Mouse (Mus musculus): ENCODE results near the gene Atp2a2.

Gene Atp2a2

DNA sequence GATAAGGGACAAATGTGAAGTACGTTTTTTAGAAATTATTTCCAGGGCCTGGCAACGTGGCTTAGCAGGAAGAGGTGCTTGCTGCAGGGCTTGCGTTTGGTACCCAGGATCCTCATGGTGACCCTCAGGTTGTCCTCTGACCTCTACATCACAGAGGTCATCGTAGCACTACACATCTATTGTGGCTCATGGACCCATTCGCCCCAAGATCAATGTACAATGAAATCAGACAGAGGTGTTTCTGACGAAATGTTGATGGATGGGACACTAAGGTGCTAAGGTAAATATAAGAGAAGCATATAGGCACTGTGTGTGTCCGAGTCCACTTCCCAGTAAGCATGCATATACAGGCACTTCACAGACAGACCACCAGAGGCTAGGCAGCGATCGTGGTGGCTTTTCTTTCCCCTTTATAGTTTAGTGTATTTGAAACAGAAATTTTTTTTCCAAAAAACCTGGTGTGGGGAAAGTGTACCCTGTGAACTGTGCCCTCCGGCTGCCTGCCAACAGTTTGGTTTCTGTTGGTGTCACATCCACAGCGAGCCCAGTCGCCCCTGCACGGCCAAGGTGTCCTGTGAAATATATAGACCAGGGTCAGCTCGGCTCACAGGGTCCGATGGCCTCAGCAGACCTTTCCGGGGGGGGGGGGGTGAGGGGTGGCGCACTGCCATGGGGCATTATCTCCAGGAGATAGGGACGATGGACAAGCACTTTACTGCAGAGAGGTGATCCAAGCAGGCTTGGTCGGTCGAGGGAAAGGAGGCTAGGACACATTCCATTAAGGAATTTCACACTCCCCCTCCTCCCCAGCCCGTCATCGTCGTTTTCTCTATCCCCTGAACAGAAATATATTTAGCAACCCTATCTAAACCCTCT is 18.5 kb upstream of the Atp2a2 start:
- no peak for DNase-seq (ENCODE audit: extremely low spot score, low read depth, low spot score)

DNA sequence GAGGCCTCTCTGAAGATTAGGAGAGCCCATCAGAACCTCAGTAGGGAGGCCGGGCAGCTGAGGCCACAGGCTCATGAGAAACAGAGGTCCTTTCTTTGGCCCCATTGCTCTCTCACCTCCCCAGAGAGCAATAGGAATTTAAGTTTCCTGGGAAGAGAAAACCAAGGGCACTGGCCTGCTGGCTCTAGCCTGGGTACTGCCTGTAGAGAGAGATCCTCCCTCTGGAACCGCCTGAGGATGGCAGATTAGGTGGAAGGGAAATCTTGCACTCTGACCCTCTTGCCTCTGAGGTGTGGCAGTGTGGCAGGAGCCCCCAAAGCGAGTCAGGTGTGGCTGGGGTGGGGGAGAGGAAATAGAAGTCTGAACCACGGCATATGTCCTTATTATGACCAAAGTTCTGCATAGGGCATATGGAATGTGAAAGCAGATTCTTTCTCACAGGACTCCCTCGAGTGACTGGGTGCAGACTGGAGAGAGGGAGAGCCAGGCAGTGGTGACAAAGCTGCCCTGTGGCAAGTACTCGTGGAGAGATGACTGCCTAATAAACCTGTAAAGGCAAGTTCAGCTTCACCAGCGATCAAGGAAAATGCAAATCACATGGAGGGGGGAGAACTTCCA is 17.1 kb upstream of the Atp2a2 start:
- DNase-seq (ENCODE audit: extremely low spot score, low read depth, low spot score) = no peak

DNA sequence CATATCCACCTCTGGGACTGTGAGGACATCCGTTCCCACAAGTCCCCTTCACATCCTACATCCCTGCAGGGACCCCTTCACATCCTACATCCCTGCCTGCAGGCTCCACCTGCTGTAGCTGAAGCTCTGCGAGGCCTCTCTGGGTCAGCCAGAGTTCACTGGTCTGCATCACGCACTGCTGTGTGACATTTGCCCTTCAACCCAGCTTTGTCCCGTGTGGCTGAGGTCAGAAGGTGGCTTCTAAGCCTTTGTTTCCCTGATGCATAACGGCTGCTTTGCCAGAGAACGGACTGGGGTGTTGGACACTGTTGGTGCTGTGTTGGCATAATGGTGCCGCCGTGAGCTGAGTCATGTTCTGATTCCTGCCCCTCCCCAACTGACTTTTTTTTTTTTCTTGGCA is 16.2 kb upstream of the Atp2a2 start:
- DNase-seq (ENCODE audit: extremely low spot score, low read depth, low spot score) = no peak

DNA sequence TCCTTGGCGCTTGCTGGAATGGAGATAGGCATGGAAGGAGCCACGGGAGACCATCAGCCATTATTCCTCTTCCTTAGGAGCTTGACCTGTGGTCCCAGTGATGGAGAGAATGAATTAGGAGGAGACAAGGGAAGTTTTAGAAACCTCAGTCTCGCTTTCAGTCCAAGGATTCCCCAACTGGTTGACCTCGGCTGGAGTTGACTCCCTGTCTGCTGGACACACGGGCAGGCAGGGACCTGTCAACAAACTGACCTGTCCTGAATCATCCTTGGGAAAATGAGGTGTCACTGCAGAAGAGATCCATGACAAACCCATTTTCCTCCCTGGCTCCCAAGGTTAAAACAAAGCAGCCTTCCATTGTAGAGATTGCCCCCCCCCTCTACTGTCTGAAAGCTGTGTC is 14.9 kb upstream of the Atp2a2 start:
- no peak for DNase-seq (ENCODE audit: extremely low spot score, low read depth, low spot score)

DNA sequence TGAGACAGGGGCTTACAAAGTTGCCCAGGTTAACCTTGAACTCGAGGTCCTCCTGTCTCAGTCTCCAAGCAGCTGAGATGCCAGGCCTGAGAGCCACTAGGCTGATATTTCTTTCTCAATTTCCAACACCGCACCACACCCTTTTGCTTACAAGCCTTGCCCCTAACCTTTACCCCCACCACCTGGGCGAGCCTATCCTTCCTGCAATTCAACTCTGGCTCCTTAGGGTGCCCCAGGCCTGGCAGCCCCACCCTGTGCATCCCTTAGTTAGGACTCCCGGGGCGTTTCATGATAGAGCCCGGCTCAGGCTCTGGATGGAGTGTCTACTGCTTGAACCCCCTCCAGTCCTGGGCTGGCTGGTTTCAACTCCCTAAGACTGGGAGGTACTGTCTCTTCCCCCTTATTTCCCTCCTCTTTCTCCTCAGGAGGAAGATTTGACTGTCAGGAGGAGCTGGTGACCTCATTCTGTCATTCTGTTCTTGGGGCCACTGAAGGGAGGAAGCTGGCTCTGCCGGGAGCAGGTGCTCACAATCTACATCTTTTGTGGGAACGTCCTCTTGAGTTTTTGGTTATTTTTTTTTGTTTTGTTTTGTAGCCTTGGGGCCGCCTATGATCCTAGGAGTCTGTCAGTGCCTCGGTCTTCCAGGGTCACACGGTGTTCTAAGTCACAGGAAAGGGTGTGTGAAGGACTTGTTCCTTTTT is 14.2 kb upstream of the Atp2a2 start:
- no peak for DNase-seq (ENCODE audit: extremely low spot score, low read depth, low spot score)

DNA sequence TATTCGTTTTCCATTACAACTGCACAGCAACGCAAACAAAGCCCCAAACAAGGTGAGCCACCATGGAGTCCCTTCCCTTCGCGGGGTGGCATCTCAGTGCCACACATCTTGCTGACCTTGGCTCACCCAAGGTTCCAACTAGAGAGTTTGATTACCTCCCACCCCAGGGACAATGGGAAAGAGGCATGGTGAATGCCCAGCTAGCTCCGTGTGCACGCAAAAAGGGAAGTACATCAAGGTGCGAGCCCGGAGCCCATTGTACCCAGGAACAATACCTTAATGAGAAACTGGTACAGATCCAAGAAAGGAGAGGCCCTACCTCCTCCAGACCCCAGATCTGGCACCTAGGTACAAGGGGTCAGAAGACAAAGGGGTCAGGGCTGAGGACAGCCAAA is 12.1 kb upstream of the Atp2a2 start:
- DNase-seq (ENCODE audit: extremely low spot score, low read depth, low spot score) = no peak

DNA sequence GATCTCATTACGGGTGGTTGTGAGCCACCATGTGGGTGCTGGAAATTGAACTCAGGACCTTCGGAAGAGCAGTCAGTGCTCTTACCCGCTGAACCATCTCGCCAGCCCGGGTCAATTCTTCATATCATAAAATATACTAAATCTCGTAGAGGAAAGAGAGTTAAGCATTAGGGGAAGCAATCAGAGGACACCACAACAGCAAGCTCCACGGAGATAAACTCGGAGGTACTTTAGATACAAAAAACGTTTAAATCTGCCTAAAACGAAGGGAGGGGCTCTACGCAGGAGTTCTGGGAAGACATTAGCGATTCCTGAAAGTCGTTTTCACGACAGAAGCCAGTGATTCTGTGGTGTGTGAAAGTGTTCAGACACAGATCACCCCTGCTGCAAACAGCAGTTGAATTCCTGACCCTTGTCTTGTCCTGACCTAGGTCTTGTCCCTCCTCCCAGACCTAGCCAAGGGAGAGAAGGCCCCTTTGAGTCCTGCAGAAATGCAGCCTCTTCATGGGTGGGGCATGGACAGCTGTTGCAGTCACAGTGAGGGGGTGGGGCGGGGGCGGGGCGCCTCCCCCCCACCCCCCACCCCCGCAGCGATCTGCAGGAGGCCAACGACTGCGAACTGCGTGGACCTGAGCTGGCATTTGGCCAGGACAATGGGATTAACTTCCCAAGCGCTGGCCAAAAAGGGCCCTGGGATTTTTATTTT is 11.5 kb upstream of the Atp2a2 start:
- DNase-seq (ENCODE audit: extremely low spot score, low read depth, low spot score) = no peak

DNA sequence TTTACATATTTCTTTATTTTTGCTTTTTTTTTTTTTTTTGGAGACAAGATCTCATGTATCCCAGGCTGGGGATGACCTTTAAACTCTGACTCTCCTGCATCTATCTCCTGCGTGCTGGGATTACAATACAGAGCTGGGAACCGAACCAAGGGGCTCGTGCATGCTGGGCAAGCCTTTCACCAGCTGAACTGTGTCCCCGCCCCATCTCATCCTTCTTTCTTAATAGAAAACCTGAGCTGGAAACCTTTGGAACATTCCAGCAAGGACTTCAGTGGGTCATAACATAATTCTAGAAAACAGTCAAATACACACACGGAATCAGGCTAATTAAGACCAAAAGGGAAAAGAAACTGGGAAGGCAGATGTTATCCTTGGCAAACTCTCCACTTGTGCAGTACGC is 10.0 kb upstream of the Atp2a2 start:
- DNase-seq (ENCODE audit: extremely low spot score, low read depth, low spot score) = no peak

DNA sequence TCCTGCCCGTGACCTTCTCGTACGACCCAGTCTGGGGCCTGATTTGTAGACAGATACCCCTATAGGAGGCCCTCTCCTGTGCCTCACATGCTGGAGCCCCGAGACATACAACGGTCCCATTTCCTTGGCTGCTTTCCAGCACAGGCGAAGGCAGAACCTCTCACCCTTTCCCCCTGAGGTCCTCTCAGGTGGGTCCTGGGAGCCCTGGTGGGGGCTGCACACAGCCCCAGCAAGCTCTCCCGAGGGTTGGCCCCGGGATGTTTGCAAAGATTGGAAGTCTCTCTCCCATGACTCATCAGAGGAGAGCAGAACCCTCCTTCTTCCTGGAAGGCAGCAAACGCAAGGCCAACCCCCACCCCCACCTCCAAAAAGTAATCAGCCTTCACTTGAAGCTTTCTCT is 9.4 kb upstream of the Atp2a2 start:
- no peak for DNase-seq (ENCODE audit: extremely low spot score, low read depth, low spot score)

DNA sequence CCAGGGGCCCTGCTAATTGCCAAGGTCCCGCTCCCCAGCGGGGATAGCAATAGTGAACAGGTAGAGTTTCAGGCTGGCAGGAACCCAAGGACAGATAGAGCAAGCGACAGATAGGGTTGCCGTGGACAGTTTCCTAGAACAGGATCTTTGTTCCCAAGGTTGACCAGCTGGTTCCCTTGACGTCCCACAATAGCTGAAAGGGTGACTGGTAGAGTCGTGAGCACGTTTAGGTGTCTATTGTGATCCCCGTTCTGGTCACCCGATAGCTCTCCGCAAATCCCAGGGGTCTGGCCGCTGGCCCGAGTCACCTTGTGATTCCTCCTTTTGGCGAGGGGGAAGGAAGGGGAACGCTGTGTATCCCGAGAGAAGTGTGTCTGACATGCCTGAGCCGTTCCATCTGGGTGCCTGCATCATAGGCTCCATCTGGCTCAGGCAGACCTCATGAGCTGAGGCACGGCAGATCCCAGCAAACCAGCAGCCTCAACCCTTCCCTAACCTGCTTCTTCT is 8.7 kb upstream of the Atp2a2 start:
- DNase-seq (ENCODE audit: extremely low spot score, low read depth, low spot score) = no peak

DNA sequence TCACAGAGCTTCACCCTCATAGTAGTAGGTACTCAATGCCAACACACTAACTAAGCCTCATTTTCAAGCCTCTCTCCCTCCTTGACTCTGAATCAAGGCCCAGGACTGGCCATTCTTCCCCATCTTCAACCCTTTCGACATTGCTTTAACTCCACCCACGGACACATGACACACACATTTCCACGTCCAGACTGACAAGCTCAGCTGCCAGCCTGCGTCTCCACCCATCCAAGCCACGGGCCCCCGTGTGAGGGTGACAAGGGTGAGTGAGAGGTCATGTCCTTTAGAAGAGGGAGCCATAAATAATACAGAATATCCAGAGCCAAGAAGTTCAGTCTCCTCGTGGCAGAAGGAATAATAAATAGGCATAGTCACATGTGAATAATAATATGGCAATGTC is 7.6 kb upstream of the Atp2a2 start:
- no peak for DNase-seq (ENCODE audit: extremely low spot score, low read depth, low spot score)

DNA sequence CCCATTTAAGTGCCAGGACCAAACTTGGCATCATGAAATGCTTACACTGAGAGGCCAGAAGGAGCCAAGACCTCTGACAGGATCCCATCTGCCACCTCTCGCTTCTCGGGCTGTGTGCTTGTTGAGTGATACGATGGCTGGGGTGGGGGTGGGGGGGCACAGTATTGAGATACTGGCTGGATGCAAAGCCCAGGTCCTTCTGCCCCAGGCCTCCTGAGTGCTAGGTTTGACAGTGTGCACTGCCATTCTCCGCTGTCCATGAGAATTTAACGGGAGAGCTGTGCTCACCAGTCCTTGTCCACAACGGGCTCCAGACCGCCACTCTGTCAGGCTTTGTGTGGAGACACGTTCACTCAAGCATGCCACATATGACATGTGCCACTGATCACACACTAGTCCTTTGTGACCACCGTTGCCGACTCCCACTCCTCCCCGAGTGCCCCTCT is 6.9 kb upstream of the Atp2a2 start:
- no peak for DNase-seq (ENCODE audit: extremely low spot score, low read depth, low spot score)

DNA sequence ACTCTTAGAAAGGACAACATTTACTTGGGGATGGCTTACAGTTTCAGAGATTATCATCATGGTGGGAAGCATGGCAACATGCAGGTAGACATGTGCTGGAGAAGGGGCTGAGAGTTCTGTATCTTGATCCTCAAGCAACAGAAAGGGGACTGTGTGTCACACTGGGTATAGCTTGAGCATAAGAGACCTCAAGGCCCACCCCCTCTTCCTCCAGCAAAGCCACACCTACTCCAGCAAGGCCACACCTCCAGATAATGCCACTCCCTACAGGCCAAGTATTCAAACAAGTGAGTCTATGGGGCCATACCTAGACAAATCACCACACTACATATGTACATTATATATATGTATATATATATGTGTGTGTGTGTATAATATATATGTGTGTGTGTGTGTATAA is 5.4 kb upstream of the Atp2a2 start:
- no peak for DNase-seq (ENCODE audit: extremely low spot score, low read depth, low spot score)

DNA sequence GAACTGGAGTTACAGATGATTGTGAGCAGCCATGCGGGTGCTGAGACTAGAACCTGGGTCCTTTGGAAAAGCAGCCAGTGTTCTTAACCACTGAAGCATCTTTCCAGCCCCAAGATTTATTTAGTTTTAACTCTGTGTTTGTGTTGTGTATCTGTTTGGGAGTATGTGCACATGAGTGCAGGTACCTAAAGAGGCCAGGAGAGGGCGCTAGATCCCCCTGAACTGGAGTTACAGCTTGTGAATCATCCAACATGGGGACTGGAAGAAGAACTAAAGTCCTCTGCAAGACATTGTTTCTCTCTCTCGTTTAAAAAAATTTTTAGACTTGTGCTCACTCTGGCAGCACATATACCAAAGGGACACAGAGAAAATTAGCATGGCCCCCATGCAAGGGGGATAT is 4.4 kb upstream of the Atp2a2 start:
- DNase-seq (ENCODE audit: extremely low spot score, low read depth, low spot score) = no peak

DNA sequence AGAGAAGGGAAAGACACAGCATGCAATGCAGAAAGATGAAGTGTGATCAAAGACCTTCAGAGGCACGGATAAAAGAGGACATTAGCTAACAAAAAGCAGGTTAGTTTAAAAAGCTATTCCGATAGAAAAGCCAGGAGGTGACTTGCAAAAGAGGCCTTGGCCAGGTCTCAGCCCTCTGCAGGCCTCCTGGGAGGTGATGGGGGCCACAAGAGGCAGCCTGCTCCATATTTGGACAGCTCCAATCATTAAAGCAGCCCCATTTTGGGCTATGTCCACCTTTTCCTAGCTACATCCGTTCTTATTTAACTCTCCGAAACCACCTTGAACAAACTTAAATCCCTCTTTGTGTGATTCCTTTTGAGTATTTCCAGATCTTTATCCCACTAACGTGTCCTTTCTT is 3.5 kb upstream of the Atp2a2 start:
- DNase-seq (ENCODE audit: extremely low spot score, low read depth, low spot score) = no peak

DNA sequence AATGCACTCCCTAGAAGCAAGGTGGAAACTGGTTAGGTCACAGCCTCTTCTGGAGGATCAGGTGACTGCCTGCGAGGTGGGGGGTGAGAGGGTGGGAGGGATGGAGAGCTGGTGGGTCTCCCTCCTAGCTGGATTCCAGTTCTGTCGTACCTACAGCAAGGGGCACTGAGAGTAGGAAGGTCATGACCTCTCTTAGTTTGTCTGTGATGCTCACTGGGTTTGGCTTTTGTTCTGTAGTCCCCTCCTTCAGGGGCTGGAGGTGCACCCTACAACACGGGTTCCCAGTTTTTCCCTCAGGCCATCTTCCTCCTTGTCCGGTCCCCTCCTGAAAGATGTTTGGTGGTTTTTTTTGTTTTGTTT is 1.7 kb upstream of the Atp2a2 start:
- no peak for DNase-seq (ENCODE audit: extremely low spot score, low read depth, low spot score)

DNA sequence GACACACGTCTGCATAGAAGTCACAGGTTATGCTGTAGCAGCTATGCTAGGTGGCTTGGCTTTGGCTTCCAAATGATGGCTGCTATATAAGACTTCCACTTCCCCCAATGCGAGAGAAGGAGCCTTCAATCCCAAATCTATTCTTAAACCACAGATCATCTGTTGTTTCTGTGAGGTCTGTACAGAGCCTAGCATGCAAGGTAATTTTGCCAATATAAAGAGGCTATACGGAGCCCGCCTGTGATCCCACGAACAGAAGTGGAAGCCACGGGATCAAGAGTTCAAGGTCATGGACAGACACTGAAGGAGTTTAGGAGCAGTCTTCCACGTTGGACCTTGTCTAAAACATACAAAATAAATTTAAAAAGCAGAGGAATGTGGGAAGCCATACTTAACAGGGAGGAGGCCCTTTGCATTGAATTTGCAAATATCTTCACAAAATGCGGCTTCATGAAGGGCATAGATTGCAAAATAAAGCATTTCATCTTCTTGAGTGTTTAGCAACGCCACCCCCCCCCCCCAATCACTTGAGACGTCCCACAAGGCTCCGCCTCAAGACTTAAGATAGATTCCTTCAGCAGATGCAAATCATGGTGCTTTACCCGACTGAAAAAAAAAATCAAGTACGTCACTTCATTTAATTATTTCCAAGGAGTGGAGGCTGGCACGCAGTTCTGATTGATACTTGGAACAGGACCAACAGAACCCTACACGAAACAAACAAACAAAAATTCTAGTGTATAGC is 1.2 kb upstream of the Atp2a2 start:
- no peak for DNase-seq (ENCODE audit: extremely low spot score, low read depth, low spot score)

DNA sequence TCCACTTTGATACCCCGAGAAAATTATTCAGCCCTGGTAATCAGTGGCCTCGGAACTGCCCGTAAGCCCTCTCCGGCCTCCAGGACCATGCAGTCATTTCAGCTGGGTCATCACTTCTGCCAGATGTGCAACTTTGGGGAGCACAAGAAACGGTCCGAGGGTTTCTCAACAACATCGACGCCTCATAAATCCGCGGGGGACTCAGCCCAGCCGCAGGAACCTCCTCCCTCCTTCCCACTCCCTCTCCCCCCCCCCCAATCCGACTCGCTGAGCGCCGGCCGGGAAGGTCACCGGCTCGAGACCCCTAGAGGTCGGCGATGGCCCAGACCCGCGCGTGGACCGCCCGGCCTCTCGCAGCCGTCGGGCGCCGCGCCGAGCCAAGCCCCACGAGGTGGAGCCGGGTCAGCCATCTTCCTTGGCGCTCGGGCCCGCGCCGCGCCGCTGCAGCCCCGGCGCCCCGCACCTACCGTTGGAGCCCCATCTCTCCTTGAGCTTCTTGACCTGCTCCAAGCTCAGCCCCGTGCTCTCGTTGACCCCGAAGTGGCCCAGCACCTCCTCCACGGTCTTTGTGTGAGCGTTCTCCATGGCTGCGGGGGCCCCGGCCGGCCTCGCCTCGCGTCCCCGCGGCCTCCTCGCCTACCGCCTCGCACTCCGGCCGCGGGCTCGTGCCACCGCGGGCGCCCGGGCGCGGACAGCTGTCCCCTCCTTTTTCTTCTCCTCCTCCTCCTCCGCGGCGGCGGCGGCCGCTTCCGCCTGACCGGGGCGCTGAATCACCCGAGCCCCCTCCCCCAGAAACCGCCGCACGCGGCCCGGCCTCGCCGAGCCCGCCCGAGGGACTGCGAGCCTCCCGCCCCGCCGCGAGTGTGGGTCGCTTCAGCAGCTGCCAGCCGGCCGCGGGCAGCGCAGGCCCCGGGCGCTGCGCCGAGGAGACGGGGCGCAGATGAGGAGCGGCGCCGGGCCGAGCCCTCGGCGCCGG is 636 bp downstream of the Atp2a2 start:
- no peak for DNase-seq (ENCODE audit: extremely low spot score, low read depth, low spot score)

DNA sequence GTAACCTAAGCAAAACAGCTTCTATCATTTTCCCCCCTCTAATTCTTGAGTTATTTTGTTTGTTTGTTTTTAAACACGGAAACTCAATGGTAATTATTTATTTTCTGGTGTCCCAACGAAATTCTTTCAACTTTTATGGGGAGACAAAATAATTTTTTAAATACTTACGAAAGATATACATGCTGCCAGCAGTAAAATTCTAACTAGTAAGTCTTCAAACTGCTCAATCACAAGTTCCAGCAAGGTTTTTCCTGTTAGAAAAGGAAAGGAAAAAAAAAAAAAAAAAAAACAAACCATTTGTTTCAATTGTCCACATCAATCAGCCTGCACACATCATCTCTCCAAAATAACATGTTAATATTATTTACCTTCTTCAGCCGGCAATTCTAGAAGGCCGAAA is 1.5 kb downstream of the Atp2a2 start:
- DNase-seq (ENCODE audit: extremely low spot score, low read depth, low spot score) = no peak

All from hindlimb bud, embryonic 11.5 days (tissue).